Mouse (Mus musculus) cerebellum, adult 2 months (tissue): ENCODE measurements around the gene Adamts15. TPM values are rescaled to one million over a fixed set of nuclear protein-coding genes. Genes with fewer than 3 reads are reported as not detected.
A peak's percentile ranks its signal among the peaks of the same experiment; 100 is the strongest.

Experiments used
- DNase-seq, 2 experiments: peaks; one replicate each; pipeline ENCODE4 v3.0.0; 2021
- H3K27ac ChIP-seq: fragments of 200-500 bp; 2 replicates; pipeline ENCODE4 v1.5.1; 2012; ENCODE audit warnings: low read length, control low read depth, inconsistent platforms; ENCODE audit not compliant: insufficient read depth
- H3K27me3 ChIP-seq: fragments of 200-500 bp; 2 replicates; pipeline ENCODE4 v1.6.1; 2012; ENCODE audit warnings: inconsistent platforms, mild to moderate bottlenecking, low read length, moderate library complexity; ENCODE audit not compliant: control insufficient read depth, insufficient read depth
- H3K4me1 ChIP-seq: fragments of 200-500 bp; 2 replicates; pipeline ENCODE4 v1.6.1; 2011; ENCODE audit warnings: low read length; ENCODE audit not compliant: control insufficient read depth, insufficient read depth
- H3K4me3 ChIP-seq: fragments of 200-500 bp; replicated peaks from 2 replicates; pipeline ENCODE3; 2011; ENCODE audit warnings: mild to moderate bottlenecking, low read depth, low read length, control low read depth; ENCODE audit not compliant: insufficient read depth
- CTCF ChIP-seq: fragments of 200-500 bp; IDR thresholded peaks from 2 replicates; pipeline ENCODE4 v1.5.1; 2011; ENCODE audit warnings: low read depth, mild to moderate bottlenecking, control low read depth, low read length, moderate library complexity, borderline replicate concordance; ENCODE audit not compliant: insufficient read depth
- POLR2A ChIP-seq: fragments of 200-500 bp; IDR thresholded peaks from 2 replicates; pipeline ENCODE4 v1.6.1; 2011; ENCODE audit warnings: low read length, control low read depth, borderline replicate concordance; ENCODE audit not compliant: insufficient read depth
- WGBS: fragments of 180-500 bp; shearing (Covaris S2); methylation state at CpG from one replicate; pipeline ENCODE4 v1.1.7; 2018; 5-methylcytosine and 5-hydroxymethylcytosine counted together
- polyA plus RNA-seq: library from polyadenylated mRNA; depleted of rRNA; stranded (reverse); fragments of >200 nt; gene quantifications from 2 replicates; pipeline ENCODE4 v1.2.3, GENCODE M21; 2012; rRNA removed

Gene Adamts15
- 5.6 and 6.4 TPM in 2 replicates for polyA plus RNA-seq

GRCm38 (mm10) chr9:30922197-30922894 lies at the start of gene Adamts15:
Gene Adamts15, minus strand, starts transcription at chr9:30922452.
- DNase-seq = peak; percentile 28 to 34
- Histone ChIP-seq H3K27ac (no peak within 1 kb of the TSS), H3K4me1 (no peaks in the 10 kb centered on the region; the same call in 1 of the 2 replicates), H3K4me3 (peak within 1 kb of the TSS; percentile 30), H3K27me3 (no peaks in the 10 kb centered on the region)
- TF ChIP-seq CTCF (no peak), POLR2A (no peak)
- under 1% methylated on average over 47 of the region's 47 CpGs for WGBS

GRCm38 (mm10) chr9:30971967-30972366 lies 49.7 kb upstream of the Adamts15 start:
- TF ChIP-seq CTCF (no peak; the same call in 1 of the 2 replicates), POLR2A (no peak)
- H3K4me1 ChIP-seq = no peaks in the 10 kb centered on the region
- H3K27ac ChIP-seq = no peak overlapping the region
- WGBS = 20% methylated on average over 4 of the region's 4 CpGs
- no peak for DNase-seq
- H3K27me3 ChIP-seq = no peaks in the 10 kb centered on the region
- H3K4me3 ChIP-seq = no peak overlapping the region

- whole genome bisulfite sequencing = 53% methylated on average over 3 of the region's 3 CpGs
- TF ChIP-seq CTCF = no peak
- no peak for TF ChIP-seq POLR2A
- no peaks in the 10 kb centered on the region for H3K27me3 ChIP-seq
- no peak for DNase-seq
- no peak overlapping the region for H3K27ac ChIP-seq
- H3K4me3 ChIP-seq = no peak overlapping the region
- H3K4me1 ChIP-seq = no peaks in the 10 kb centered on the region
Observed at GRCm38 (mm10) chr9:30970001-30970400, 47.7 kb upstream of the Adamts15 start.

- WGBS = 83% methylated on average over 6 of the region's 6 CpGs
- Histone ChIP-seq H3K27me3 (no peaks in the 10 kb centered on the region), H3K4me1 (no peaks in the 10 kb centered on the region), H3K27ac (no peak overlapping the region), H3K4me3 (no peak overlapping the region)
- DNase-seq = no peak
- TF ChIP-seq POLR2A (no peak), CTCF (no peak)
Observed at GRCm38 (mm10) chr9:30968130-30968529, 45.9 kb upstream of the Adamts15 start.

GRCm38 (mm10) chr9:30966881-30967280 lies 44.6 kb upstream of the Adamts15 start:
- Histone ChIP-seq H3K27ac (no peak overlapping the region), H3K4me1 (no peaks in the 10 kb centered on the region), H3K27me3 (no peaks in the 10 kb centered on the region), H3K4me3 (no peak overlapping the region)
- WGBS = 72% methylated on average over 7 of the region's 7 CpGs
- no peak for TF ChIP-seq CTCF
- DNase-seq = no peak

GRCm38 (mm10) chr9:30964685-30965084 lies 42.4 kb upstream of the Adamts15 start:
- no peak overlapping the region for H3K27ac ChIP-seq
- WGBS = 36% methylated on average over 10 of the region's 10 CpGs
- TF ChIP-seq POLR2A (no peak), CTCF (no peak)
- no peak overlapping the region for H3K4me3 ChIP-seq
- DNase-seq = no peak
- no peaks in the 10 kb centered on the region for H3K27me3 ChIP-seq
- H3K4me1 ChIP-seq = no peaks in the 10 kb centered on the region

GRCm38 (mm10) chr9:30963780-30964179 lies 41.5 kb upstream of the Adamts15 start:
- H3K27ac ChIP-seq = no peak overlapping the region
- no peak for DNase-seq
- no peak overlapping the region for H3K4me3 ChIP-seq
- no peaks in the 10 kb centered on the region for H3K4me1 ChIP-seq
- WGBS = 86% methylated on average over 4 of the region's 4 CpGs
- TF ChIP-seq CTCF = no peak
- no peak for TF ChIP-seq POLR2A
- no peaks in the 10 kb centered on the region for H3K27me3 ChIP-seq

- H3K27ac ChIP-seq = no peak overlapping the region
- TF ChIP-seq CTCF (no peak), POLR2A (no peak)
- H3K4me1 ChIP-seq = no peaks in the 10 kb centered on the region
- DNase-seq = no peak
- no peaks in the 10 kb centered on the region for H3K27me3 ChIP-seq
- whole genome bisulfite sequencing = 93% methylated on average over 9 of the region's 9 CpGs
- no peak overlapping the region for H3K4me3 ChIP-seq
Observed at GRCm38 (mm10) chr9:30955246-30955645, 33.0 kb upstream of the Adamts15 start.
